In genomic region chr9:107344027-107344426, GRCm38 (mm10) we compare ENCODE assay signal across 17 mouse cellular contexts. TPM values are rescaled to one million over a fixed set of nuclear protein-coding genes. Genes with fewer than 3 reads are reported as not detected.
DNase-seq lines count a peak whose midpoint lies in the region; ATAC-seq lines count a peak whose summit lies in the region.
"Had no signal": no experiment of that assay in that cellular context is flagged by ENCODE, and none has a peak within 500 bp of the region (broad histone marks: within the 10 kb centered on the region; RNA-seq: fewer than 3 reads in every experiment).

No protein-coding gene starts in this region.

- H3K27ac ChIP-seq in hindbrain, embryonic 16.5 days (ENCODE audit: low read depth, low read length) = peak overlapping the region; percentile 13; the same call in 1 of the 2 replicates
- no peak overlapping the region for H3K27ac ChIP-seq in hindbrain, embryonic 11.5 days (ENCODE audit: low read depth, low read length)
- H3K27ac ChIP-seq: forebrain, embryonic 10.5 days; kidney, postnatal 0 days; liver, embryonic 13.5 days; midbrain, embryonic 12.5 days had no signal

- DNase-seq in cerebellum, adult 8-10 months = peak; percentile 59
- DNase-seq in cerebellum, postnatal 14 days = no peak
- no peak for DNase-seq in hindbrain, embryonic 11.5 days (ENCODE audit: low spot score)
- peak; percentile 73 for DNase-seq in adipocyte (ENCODE audit: low spot score)
- peak; percentile 74 for DNase-seq in cerebellum, adult 9-10 months
- DNase-seq in left cerebral cortex, postnatal 10 days (ENCODE audit: extremely low spot score in 1 of 2, low spot score in 2 of 2) = no peak
- DNase-seq: kidney, adult 11 months; liver, embryonic 13.5 days; lung, adult 2 months; lung, postnatal 14 days had no signal

- WGBS in hindbrain, embryonic 16.5 days = 74% methylated on average over 6 of the region's 6 CpGs
- WGBS in hindbrain, embryonic 11.5 days = 75% methylated on average over 6 of the region's 6 CpGs

- intact Hi-C loops in left cerebral cortex, postnatal 10 days (cut with DNase I) = loop anchor here (5.0 kb wide), 1 partner anchor 97 kb away; no protein-coding TSS in a partner anchor

- no peak overlapping the region for H3K4me2 ChIP-seq in hindbrain, embryonic 16.5 days (ENCODE audit: low read length)
- no peak overlapping the region for H3K4me2 ChIP-seq in hindbrain, embryonic 11.5 days (replicated peaks; ENCODE audit: low read depth, low read length)
- H3K4me2 ChIP-seq: liver, embryonic 13.5 days; midbrain, embryonic 12.5 days had no signal

- peaks cover 22% of the 10 kb centered on the region for H3K4me1 ChIP-seq in hindbrain, embryonic 16.5 days (ENCODE audit: control insufficient read depth, insufficient read depth, low read depth, low read length)
- no peaks in the 10 kb centered on the region for H3K4me1 ChIP-seq in hindbrain, embryonic 11.5 days (replicated peaks; ENCODE audit: control insufficient read depth, insufficient read depth, low read length)

- H3K9ac ChIP-seq in hindbrain, embryonic 16.5 days (ENCODE audit: low read depth, low read length) = no peak overlapping the region
- no peak overlapping the region for H3K9ac ChIP-seq in hindbrain, embryonic 11.5 days (ENCODE audit: low read depth, low read length)
- H3K9ac ChIP-seq: liver, embryonic 13.5 days; midbrain, embryonic 12.5 days had no signal

- no peaks in the 10 kb centered on the region for H3K27me3 ChIP-seq in hindbrain, embryonic 16.5 days (replicated peaks; ENCODE audit: control insufficient read depth, insufficient read depth, low read length)
- 0 out of 2 replicates have a peak, but pooled peaks cover 5% of the 10 kb centered on the region for H3K27me3 ChIP-seq in hindbrain, embryonic 11.5 days (ENCODE audit: control insufficient read depth, insufficient read depth, low read length)

- no peak for ATAC-seq in hindbrain, embryonic 16.5 days
- no peak for ATAC-seq in hindbrain, embryonic 11.5 days (ENCODE audit: low FRiP score)
- ATAC-seq: activated CD4-positive, CD25-positive, alpha-beta regulatory T cell, adult 4 months; forebrain, embryonic 16.5 days had no signal

- no peaks in the 10 kb centered on the region for H3K36me3 ChIP-seq in hindbrain, embryonic 16.5 days (ENCODE audit: control insufficient read depth, insufficient read depth, low read length)
- no peaks in the 10 kb centered on the region for H3K36me3 ChIP-seq in hindbrain, embryonic 11.5 days (ENCODE audit: control insufficient read depth, insufficient read depth, low read length)
- H3K36me3 ChIP-seq: forebrain, embryonic 10.5 days; liver, embryonic 13.5 days; midbrain, embryonic 12.5 days had no signal

- no peak overlapping the region for H3K4me3 ChIP-seq in hindbrain, embryonic 16.5 days (ENCODE audit: low read length)
- H3K4me3 ChIP-seq in hindbrain, embryonic 11.5 days (ENCODE audit: low read depth, low read length) = no peak overlapping the region
- H3K4me3 ChIP-seq: forebrain, embryonic 10.5 days; liver, embryonic 13.5 days; midbrain, embryonic 12.5 days had no signal

- H3K9me3 ChIP-seq in hindbrain, embryonic 16.5 days (ENCODE audit: control insufficient read depth, low read length) = no peaks in the 10 kb centered on the region
- no peaks in the 10 kb centered on the region for H3K9me3 ChIP-seq in hindbrain, embryonic 11.5 days (ENCODE audit: control insufficient read depth, low read length)
- H3K9me3 ChIP-seq: forebrain, embryonic 10.5 days; liver, embryonic 13.5 days; midbrain, embryonic 12.5 days had no signal

RNA-seq across cellular contexts. Expression of gene 6430571L13Rik, which starts 3.6 kb away (rescaled TPM):
- 9.8 and 11.4 TPM in 2 replicates for polyA plus RNA-seq in hindbrain, embryonic 16.5 days (2015; fragmentation: Nextera tagmentation; extraction: Ambion mirVana)
- polyA plus RNA-seq in hindbrain, embryonic 11.5 days (2014; fragmentation: Nextera tagmentation; extraction: Ambion mirVana) = 1.6 and 1.9 TPM in 2 replicates
- total RNA-seq in left cerebral cortex, postnatal 10 days (2021) = 1 to 10 TPM; 4.0 TPM
- total RNA-seq: megakaryocyte, adult 5-6 weeks had no signal

RNA-seq across cellular contexts. Expression of gene Hemk1, which starts 5.9 kb away (rescaled TPM):
- polyA plus RNA-seq in hindbrain, embryonic 16.5 days (2015; fragmentation: Nextera tagmentation; extraction: Ambion mirVana) = 17.5 and 18.7 TPM in 2 replicates
- polyA plus RNA-seq in hindbrain, embryonic 11.5 days (2014; fragmentation: Nextera tagmentation; extraction: Ambion mirVana) = 9.7 and 10.8 TPM in 2 replicates
- total RNA-seq in left cerebral cortex, postnatal 10 days (2021) = 10 to 100 TPM; 14.3 to 16.6 TPM

RNA-seq across cellular contexts. Expression of gene Cish, which starts 48.2 kb away (rescaled TPM):
- 10.9 and 13.7 TPM in 2 replicates for polyA plus RNA-seq in hindbrain, embryonic 16.5 days (2015; fragmentation: Nextera tagmentation; extraction: Ambion mirVana)
- 2.8 and 6.5 TPM in 2 replicates for polyA plus RNA-seq in hindbrain, embryonic 11.5 days (2014; fragmentation: Nextera tagmentation; extraction: Ambion mirVana)
- total RNA-seq in left cerebral cortex, postnatal 10 days (2021) = 10 to 100 TPM in 1 of 2 experiments, 1 to 10 TPM in 1; 9.4 to 11.8 TPM

RNA-seq across cellular contexts. Expression of gene Mapkapk3, which starts 54.4 kb away (rescaled TPM):
- polyA plus RNA-seq in hindbrain, embryonic 16.5 days (2015; fragmentation: Nextera tagmentation; extraction: Ambion mirVana) = 3.2 TPM in 2 replicates
- polyA plus RNA-seq in hindbrain, embryonic 11.5 days (2014; fragmentation: Nextera tagmentation; extraction: Ambion mirVana) = 2.6 and 3.4 TPM in 2 replicates
- 1 to 10 TPM; 1.9 to 2.7 TPM for total RNA-seq in left cerebral cortex, postnatal 10 days (2021)

RNA-seq across cellular contexts. Expression of gene Cacna2d2, which starts 55.4 kb away (rescaled TPM):
- 8.1 and 9.0 TPM in 2 replicates for polyA plus RNA-seq in hindbrain, embryonic 16.5 days (2015; fragmentation: Nextera tagmentation; extraction: Ambion mirVana)
- 2.0 and 4.2 TPM in 2 replicates for polyA plus RNA-seq in hindbrain, embryonic 11.5 days (2014; fragmentation: Nextera tagmentation; extraction: Ambion mirVana)
- total RNA-seq in left cerebral cortex, postnatal 10 days (2021) = 10 to 100 TPM; 33.8 to 37.8 TPM
- polyA plus RNA-seq: liver, embryonic 13.5 days had no signal

Comparison
In these comparisons a context has a peak if more than half of its experiments do, and no peak if none do; other contexts are left out.
1. DNase-seq: peak in cerebellum, adult 8-10 months (single experiment), adipocyte (single experiment) and cerebellum, adult 9-10 months (single experiment); none in cerebellum, postnatal 14 days (0 of 2), hindbrain, embryonic 11.5 days (single experiment) and left cerebral cortex, postnatal 10 days (0 of 2).